Mouse (Mus musculus): ENCODE data around the gene Sytl2. TPM values are rescaled to one million over a fixed set of nuclear protein-coding genes. Genes with fewer than 3 reads are reported as not detected.

Gene Sytl2
- polyA plus RNA-seq, 1 experiment from 2014 or later: 5.2 TPM

DNA sequence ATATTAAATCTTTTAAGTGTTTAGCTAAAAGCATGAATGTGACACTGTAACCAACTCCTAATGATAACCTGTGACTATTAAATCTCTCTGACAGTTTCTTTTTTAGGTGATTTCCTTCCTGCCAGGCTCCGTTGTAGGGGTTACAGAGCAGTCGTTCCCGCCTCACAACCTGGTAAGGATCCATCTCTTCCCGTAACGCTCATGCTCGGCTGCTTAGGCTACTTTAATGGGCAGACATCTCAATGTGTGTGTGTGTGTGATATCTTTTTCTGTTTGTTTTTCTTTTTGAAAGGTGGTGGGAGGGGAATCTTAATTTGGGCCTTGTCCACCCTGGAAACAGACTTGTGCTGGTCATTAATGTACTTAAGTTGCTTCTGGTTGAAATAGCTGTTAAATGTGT is 142.2 kb downstream of the Sytl2 start:
- Histone ChIP-seq H3K9ac (ENCODE audit: low read depth, low read length) (peak overlapping the region; percentile 99), H3K4me3 (ENCODE audit: low read depth, low read length) (peak overlapping the region; percentile 99), H3K27me3 (ENCODE audit: control insufficient read depth, insufficient read depth, low read length) (no peaks in the 10 kb centered on the region), H3K36me3 (ENCODE audit: control insufficient read depth, insufficient read depth, low read length) (0 out of 2 replicates have a peak, but pooled peaks cover 3% of the 10 kb centered on the region), H3K4me1 (ENCODE audit: control insufficient read depth, insufficient read depth, low read length) (no peaks in the 10 kb centered on the region; the same call in 1 of the 2 replicates), H3K9me3 (replicated peaks; ENCODE audit: control insufficient read depth, low read length) (no peaks in the 10 kb centered on the region), H3K4me2 (peak overlapping the region; percentile 89), H3K27ac (ENCODE audit: low read depth, low read length) (0 out of 2 replicates have a peak overlapping the region, but pooled peaks have one; percentile 100)
- no peak for ATAC-seq (replicated peaks; ENCODE audit: insufficient number of reproducible peaks, low FRiP score, low TSS enrichment)
- 0% methylated on average over 6 of the region's 6 CpGs for WGBS (ENCODE audit: insufficient replicate concordance)

DNA sequence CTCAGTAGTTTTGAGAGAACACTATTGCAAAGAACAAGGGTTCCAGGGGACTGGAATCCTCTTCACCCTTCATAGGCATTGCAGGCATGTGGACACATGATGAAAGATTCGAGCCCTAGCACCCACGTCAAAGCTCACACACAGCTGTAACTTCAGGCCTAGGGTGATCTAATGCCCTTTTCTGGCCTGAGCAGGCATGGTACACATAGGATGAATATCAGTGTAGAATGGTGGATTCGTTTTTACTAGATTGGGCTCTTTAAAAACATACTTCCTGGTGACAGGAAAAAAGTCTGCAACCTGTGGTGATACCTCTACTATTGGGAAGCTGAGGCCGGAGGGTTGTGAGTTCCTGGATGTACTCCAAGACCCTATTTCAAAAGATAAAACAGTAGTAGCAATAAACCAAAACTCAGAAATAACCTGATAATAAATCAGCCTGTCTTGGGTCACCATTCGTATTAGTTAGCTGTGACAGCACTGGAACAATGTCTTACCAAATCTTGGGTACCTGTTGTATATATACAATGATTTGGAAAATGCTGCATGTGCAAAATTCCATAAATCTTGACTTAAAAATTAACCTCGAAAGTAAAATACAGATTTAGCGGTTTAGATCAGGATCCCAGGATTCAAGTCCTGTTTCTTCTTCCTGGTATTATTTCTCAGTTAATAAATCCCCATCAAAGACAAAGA is 154.2 kb downstream of the Sytl2 start:
- Histone ChIP-seq H3K27me3 (ENCODE audit: control insufficient read depth, insufficient read depth, low read length) (0 out of 2 replicates have a peak, but pooled peaks cover 3% of the 10 kb centered on the region), H3K9ac (ENCODE audit: low read depth, low read length) (peak overlapping the region; percentile 86; the same call in 1 of the 2 replicates), H3K4me1 (ENCODE audit: control insufficient read depth, insufficient read depth, low read length) (0 out of 2 replicates have a peak, but pooled peaks cover 6% of the 10 kb centered on the region), H3K27ac (ENCODE audit: low read depth, low read length) (peak overlapping the region; percentile 87; the same call in 1 of the 2 replicates), H3K4me3 (ENCODE audit: low read depth, low read length) (peak overlapping the region; percentile 79), H3K36me3 (ENCODE audit: control insufficient read depth, insufficient read depth, low read length) (peaks cover 6% of the 10 kb centered on the region), H3K4me2 (peak overlapping the region; percentile 68), H3K9me3 (replicated peaks; ENCODE audit: control insufficient read depth, low read length) (no peaks in the 10 kb centered on the region)
- 32% methylated on average over 7 of the region's 7 CpGs for WGBS (ENCODE audit: insufficient replicate concordance)
- ATAC-seq (replicated peaks; ENCODE audit: insufficient number of reproducible peaks, low FRiP score, low TSS enrichment): no peak

DNA sequence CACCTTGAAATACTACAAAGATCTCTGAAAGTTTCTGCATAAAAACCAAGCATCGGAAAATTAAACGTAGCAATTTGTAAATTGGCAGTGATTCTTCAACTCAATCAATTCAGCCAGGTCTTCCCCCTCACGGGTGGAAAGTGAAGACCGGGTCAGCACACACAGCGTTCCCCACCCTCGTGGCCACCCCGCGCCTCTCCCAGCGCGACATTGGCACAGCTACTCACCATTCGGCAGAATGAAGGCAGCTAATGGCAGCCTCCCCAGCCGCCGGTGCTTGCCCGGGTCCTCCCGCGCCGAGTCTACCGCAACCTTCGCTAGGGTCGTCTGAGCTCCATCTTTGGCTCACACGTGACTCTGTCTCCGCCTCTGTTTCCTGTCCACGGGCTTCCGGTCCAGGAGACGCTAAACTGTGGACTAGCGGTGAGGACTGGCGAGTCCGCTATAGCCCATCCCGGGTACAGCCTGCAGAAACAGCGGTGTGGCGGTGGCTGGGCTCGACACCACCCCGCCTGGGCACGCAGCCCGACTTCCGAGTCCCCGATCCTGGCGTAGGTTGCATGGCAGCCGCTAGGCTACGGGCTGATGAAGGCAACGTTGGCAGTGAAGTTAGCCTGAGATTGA is 154.9 kb downstream of the Sytl2 start, which contains the start of gene Tmem126a:
TSS of gene Tmem126a (minus strand) at position 385 of the 624 bp plus-strand sequence.
- peak; percentile 96 for ATAC-seq (replicated peaks; ENCODE audit: insufficient number of reproducible peaks, low FRiP score, low TSS enrichment)
- H3K9ac ChIP-seq (ENCODE audit: low read depth, low read length): peak within 1 kb of the TSS; percentile 86
- H3K9me3 ChIP-seq (replicated peaks; ENCODE audit: control insufficient read depth, low read length): no peaks in the 10 kb centered on the region
- H3K4me2 ChIP-seq: peak within 1 kb of the TSS; percentile 68
- H3K27ac ChIP-seq (ENCODE audit: low read depth, low read length): peak within 1 kb of the TSS; percentile 87
- 0 out of 2 replicates have a peak, but pooled peaks cover 6% of the 10 kb centered on the region for H3K4me1 ChIP-seq (ENCODE audit: control insufficient read depth, insufficient read depth, low read length)
- peaks cover 6% of the 10 kb centered on the region for H3K36me3 ChIP-seq (ENCODE audit: control insufficient read depth, insufficient read depth, low read length)
- H3K4me3 ChIP-seq (ENCODE audit: low read depth, low read length): peak within 1 kb of the TSS; percentile 79
- under 1% methylated on average over 41 of the region's 41 CpGs for WGBS (ENCODE audit: insufficient replicate concordance)
- 0 out of 2 replicates have a peak, but pooled peaks cover 3% of the 10 kb centered on the region for H3K27me3 ChIP-seq (ENCODE audit: control insufficient read depth, insufficient read depth, low read length)

DNA sequence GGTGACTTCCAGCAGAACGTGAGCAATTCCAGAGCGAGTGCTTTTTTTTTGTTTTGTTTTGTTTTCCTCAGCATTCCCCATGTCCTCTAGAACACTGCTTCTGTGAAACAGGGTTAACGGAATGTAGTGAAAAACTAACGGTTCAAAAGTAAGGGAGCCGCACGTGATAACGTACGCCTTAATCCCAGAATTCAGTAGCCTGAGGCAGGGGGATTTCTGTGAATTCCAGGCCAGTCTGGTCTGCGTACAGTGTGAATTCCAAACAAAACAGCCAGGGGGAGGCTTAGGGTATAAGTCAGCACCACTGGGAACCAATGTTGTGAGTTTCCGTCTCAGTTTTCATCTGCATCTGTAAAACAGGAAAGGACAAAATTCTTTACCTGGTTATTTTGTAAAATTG is 155.5 kb downstream of the Sytl2 start:
- peak overlapping the region; percentile 79 for H3K4me3 ChIP-seq (ENCODE audit: low read depth, low read length)
- peaks cover 6% of the 10 kb centered on the region for H3K36me3 ChIP-seq (ENCODE audit: control insufficient read depth, insufficient read depth, low read length)
- H3K27me3 ChIP-seq (ENCODE audit: control insufficient read depth, insufficient read depth, low read length): 0 out of 2 replicates have a peak, but pooled peaks cover 3% of the 10 kb centered on the region
- H3K27ac ChIP-seq (ENCODE audit: low read depth, low read length): peak overlapping the region; percentile 87
- 0 out of 2 replicates have a peak, but pooled peaks cover 6% of the 10 kb centered on the region for H3K4me1 ChIP-seq (ENCODE audit: control insufficient read depth, insufficient read depth, low read length)
- 10% methylated on average over 10 of the region's 10 CpGs for WGBS (ENCODE audit: insufficient replicate concordance)
- peak overlapping the region; percentile 68 for H3K4me2 ChIP-seq
- ATAC-seq (replicated peaks; ENCODE audit: insufficient number of reproducible peaks, low FRiP score, low TSS enrichment): 0 out of 2 replicates have a peak, but pooled peaks have one; percentile 42
- H3K9ac ChIP-seq (ENCODE audit: low read depth, low read length): peak overlapping the region; percentile 86
- H3K9me3 ChIP-seq (replicated peaks; ENCODE audit: control insufficient read depth, low read length): no peaks in the 10 kb centered on the region

Other genes with a start within 250 kb of the Sytl2 start
- gene Picalm, start 172.0 kb upstream of the Sytl2 start, polyA plus RNA-seq (2014; fragmentation: Nextera tagmentation; extraction: Ambion mirVana): 36.1 and 43.7 TPM in 2 replicates
- gene Ccdc83, start 36.5 kb upstream of the Sytl2 start, polyA plus RNA-seq (2014; fragmentation: Nextera tagmentation; extraction: Ambion mirVana): not detected in 2 replicates
- gene Ccdc89, start 124.3 kb downstream of the Sytl2 start, polyA plus RNA-seq (2014; fragmentation: Nextera tagmentation; extraction: Ambion mirVana): 0.64 and 1.2 TPM in 2 replicates
- 25.8 and 27.0 TPM in 2 replicates for gene Crebzf, start 140.5 kb downstream of the Sytl2 start, polyA plus RNA-seq (2014; fragmentation: Nextera tagmentation; extraction: Ambion mirVana)
- 106 and 113 TPM in 2 replicates for gene Tmem126a, start 155.0 kb downstream of the Sytl2 start, polyA plus RNA-seq (2014; fragmentation: Nextera tagmentation; extraction: Ambion mirVana)
- 24.0 and 35.2 TPM in 2 replicates for gene Tmem126b, start 173.7 kb downstream of the Sytl2 start, polyA plus RNA-seq (2014; fragmentation: Nextera tagmentation; extraction: Ambion mirVana)
- gene Dlg2, start 174.4 kb downstream of the Sytl2 start, polyA plus RNA-seq (2014; fragmentation: Nextera tagmentation; extraction: Ambion mirVana): 8.5 and 9.3 TPM in 2 replicates